Mouse (Mus musculus): ENCODE measurements around the gene Ogdh. TPM values are rescaled to one million over a fixed set of nuclear protein-coding genes. Genes with fewer than 3 reads are reported as not detected.

Ogdh gene
- total RNA-seq, 2 experiments from 2014 or later: 1,619 to 1,687 TPM

GRCm38 (mm10) chr11:6292988-6293349 lies 1.5 kb downstream of the Ogdh start:
- DNase-seq (ENCODE audit: low spot score): no peak
- intact Hi-C loops (cut with DNase I): no loop called here

- intact Hi-C loops (cut with DNase I): no loop called here
- DNase-seq (ENCODE audit: low spot score): no peak
These were observed 2.2 kb downstream of the Ogdh start for GRCm38 (mm10) chr11:6293601-6294000.

- intact Hi-C loops (cut with DNase I): no loop called here
- no peak for DNase-seq (ENCODE audit: low spot score)
These were observed 3.2 kb downstream of the Ogdh start for GRCm38 (mm10) chr11:6294632-6295031.

GRCm38 (mm10) chr11:6296077-6296476 lies 4.6 kb downstream of the Ogdh start:
- DNase-seq (ENCODE audit: low spot score): no peak
- intact Hi-C loops (cut with DNase I): no loop called here

GRCm38 (mm10) chr11:6299435-6299834 lies 8.0 kb downstream of the Ogdh start:
- no peak for DNase-seq (ENCODE audit: low spot score)
- intact Hi-C loops (cut with DNase I): no loop called here

GRCm38 (mm10) chr11:6302793-6303192 lies 11.4 kb downstream of the Ogdh start:
- intact Hi-C loops (cut with DNase I): no loop called here
- DNase-seq (ENCODE audit: low spot score): no peak

- intact Hi-C loops (cut with DNase I): no loop called here
- DNase-seq (ENCODE audit: low spot score): no peak
These were observed 14.6 kb downstream of the Ogdh start for GRCm38 (mm10) chr11:6305943-6306430.

GRCm38 (mm10) chr11:6308181-6308580 lies 16.7 kb downstream of the Ogdh start:
- intact Hi-C loops (cut with DNase I): no loop called here
- no peak for DNase-seq (ENCODE audit: low spot score)

GRCm38 (mm10) chr11:6313874-6314406 lies 22.5 kb downstream of the Ogdh start:
- intact Hi-C loops (cut with DNase I): no loop called here

GRCm38 (mm10) chr11:6316821-6317220 lies 25.4 kb downstream of the Ogdh start:
- DNase-seq (ENCODE audit: low spot score): no peak
- intact Hi-C loops (cut with DNase I): no loop called here

More at GRCm38 (mm10) chr11:6313874-6314406, 22.5 kb downstream of the Ogdh start:
- no peak for DNase-seq (ENCODE audit: low spot score)

GRCm38 (mm10) chr11:6318559-6318958 lies 27.1 kb downstream of the Ogdh start:
- DNase-seq (ENCODE audit: low spot score): no peak
- intact Hi-C loops (cut with DNase I): no loop called here

- intact Hi-C loops (cut with DNase I): no loop called here
- DNase-seq (ENCODE audit: low spot score): no peak
These were observed 27.9 kb downstream of the Ogdh start for GRCm38 (mm10) chr11:6319374-6319773.

- DNase-seq (ENCODE audit: low spot score): no peak
- intact Hi-C loops (cut with DNase I): no loop called here
These were observed 30.7 kb downstream of the Ogdh start for GRCm38 (mm10) chr11:6322086-6322485.

GRCm38 (mm10) chr11:6323348-6323747 lies 31.9 kb downstream of the Ogdh start:
- no peak for DNase-seq (ENCODE audit: low spot score)
- intact Hi-C loops (cut with DNase I): no loop called here

- DNase-seq (ENCODE audit: low spot score): no peak
- intact Hi-C loops (cut with DNase I): no loop called here
These were observed 39.8 kb downstream of the Ogdh start for GRCm38 (mm10) chr11:6331256-6331655.

GRCm38 (mm10) chr11:6332606-6333005 lies 41.2 kb downstream of the Ogdh start:
- no peak for DNase-seq (ENCODE audit: low spot score)
- intact Hi-C loops (cut with DNase I): no loop called here

- intact Hi-C loops (cut with DNase I): no loop called here
These were observed 42.0 kb downstream of the Ogdh start for GRCm38 (mm10) chr11:6333403-6333802.

GRCm38 (mm10) chr11:6335321-6335720 lies 43.9 kb downstream of the Ogdh start:
- no peak for DNase-seq (ENCODE audit: low spot score)
- intact Hi-C loops (cut with DNase I): no loop called here

More at GRCm38 (mm10) chr11:6333403-6333802, 42.0 kb downstream of the Ogdh start:
- no peak for DNase-seq (ENCODE audit: low spot score)

- no peak for DNase-seq (ENCODE audit: low spot score)
- intact Hi-C loops (cut with DNase I): no loop called here
These were observed 45.3 kb downstream of the Ogdh start for GRCm38 (mm10) chr11:6336689-6337088.

- intact Hi-C loops (cut with DNase I): no loop called here
- no peak for DNase-seq (ENCODE audit: low spot score)
These were observed 54.5 kb downstream of the Ogdh start for GRCm38 (mm10) chr11:6345956-6346355.

- DNase-seq (ENCODE audit: low spot score): no peak
- intact Hi-C loops (cut with DNase I): no loop called here
These were observed 55.5 kb downstream of the Ogdh start for GRCm38 (mm10) chr11:6346966-6347365.

GRCm38 (mm10) chr11:6348681-6349200 lies 57.3 kb downstream of the Ogdh start:
- intact Hi-C loops (cut with DNase I): no loop called here
- DNase-seq (ENCODE audit: low spot score): no peak
